Mouse (Mus musculus): ENCODE measurements around the gene Dnaja3. TPM values are rescaled to one million over a fixed set of nuclear protein-coding genes. Genes with fewer than 3 reads are reported as not detected.
A peak's percentile ranks its signal among the peaks of the same experiment; 100 is the strongest.

Dnaja3 gene
- polyA plus RNA-seq, 1 experiment = 18.3 TPM

DNA sequence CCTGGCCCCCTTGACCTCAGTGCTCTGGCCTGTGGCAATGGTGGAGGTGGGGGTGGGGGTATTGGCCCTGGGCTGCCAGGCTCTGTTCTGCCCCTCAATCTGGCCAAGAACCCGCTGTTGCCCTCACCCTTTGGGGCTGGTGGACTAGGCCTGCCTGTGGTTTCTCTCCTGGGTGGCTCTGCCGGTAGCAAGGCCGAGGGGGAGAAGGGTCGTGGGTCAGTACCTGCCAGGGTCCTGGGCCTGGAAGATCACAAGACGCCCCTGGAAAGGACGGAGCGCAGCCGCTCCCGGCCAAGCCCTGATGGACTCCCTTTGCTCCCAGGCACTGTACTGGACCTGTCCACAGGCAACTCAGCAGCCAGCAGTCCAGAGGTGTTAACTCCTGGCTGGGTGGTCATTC, 26.1 kb upstream of the Dnaja3 start:
- no peak overlapping the region for H3K27ac ChIP-seq (ENCODE audit: control insufficient read depth, insufficient read depth, low read length)
- H3K4me1 ChIP-seq (replicated peaks; ENCODE audit: control insufficient read depth, insufficient read depth, low read length) = no peaks in the 10 kb centered on the region
- H3K36me3 ChIP-seq (ENCODE audit: control insufficient read depth, insufficient read depth, low read length) = peaks cover 7% of the 10 kb centered on the region; the same call in 1 of the 2 replicates
- no peaks in the 10 kb centered on the region for H3K27me3 ChIP-seq (ENCODE audit: control insufficient read depth, insufficient read depth, low read length)
- 99% methylated on average over 9 of the region's 9 CpGs for WGBS
- no peak for DNase-seq
- H3K4me3 ChIP-seq (ENCODE audit: control insufficient read depth, insufficient read depth, low read length) = no peak overlapping the region
- TF ChIP-seq POLR2A (IDR thresholded peaks at IDR 0.05; ENCODE audit: control insufficient read depth, extremely low read depth, insufficient read depth, low read length, poor library complexity) (no peak), CTCF (IDR thresholded peaks at IDR 0.05; ENCODE audit: borderline replicate concordance, control insufficient read depth, extremely low read depth, insufficient read depth, low read length, poor library complexity) (no peak)

DNA sequence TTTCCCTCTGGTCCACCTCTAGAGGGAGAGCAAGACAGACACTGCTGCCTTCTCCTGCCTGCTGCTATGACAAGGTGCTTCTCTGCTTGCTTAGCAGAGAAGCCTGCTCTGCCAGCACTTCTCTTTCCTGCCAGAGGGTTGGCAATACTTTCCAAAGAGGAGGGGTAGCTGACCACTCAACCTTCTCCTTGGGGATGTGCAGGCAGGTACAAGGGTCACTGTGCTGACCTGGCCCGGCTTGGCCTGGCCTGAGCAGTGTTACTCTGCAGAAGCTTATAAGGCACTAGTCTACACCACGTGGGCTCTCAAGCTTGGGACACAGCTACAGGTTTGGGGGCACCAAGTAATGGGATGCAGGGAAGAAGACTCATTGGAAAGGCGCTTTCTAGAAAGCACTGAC, 25.1 kb upstream of the Dnaja3 start:
- TF ChIP-seq POLR2A (IDR thresholded peaks at IDR 0.05; ENCODE audit: control insufficient read depth, extremely low read depth, insufficient read depth, low read length, poor library complexity) (no peak), CTCF (IDR thresholded peaks at IDR 0.05; ENCODE audit: borderline replicate concordance, control insufficient read depth, extremely low read depth, insufficient read depth, low read length, poor library complexity) (no peak)

DNA sequence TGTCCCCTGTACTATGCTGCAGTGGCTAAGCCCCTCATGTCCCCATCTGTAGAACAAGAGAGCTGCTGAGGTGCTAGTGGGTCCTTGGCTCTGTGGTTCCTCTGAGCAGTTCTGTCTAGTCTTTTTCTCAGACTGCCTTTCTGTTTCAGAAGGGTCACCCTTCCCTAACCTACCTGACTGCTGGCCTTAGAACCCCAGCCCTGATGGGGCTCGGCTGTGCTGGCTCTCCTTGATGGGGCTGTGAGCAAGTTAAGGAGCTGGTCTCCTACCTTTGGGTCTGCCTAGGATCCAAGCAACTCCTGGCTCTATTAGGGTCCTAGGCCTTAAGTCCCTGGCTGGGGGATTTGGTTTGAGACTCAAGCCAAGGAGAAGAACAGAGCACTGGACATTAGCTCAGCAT, 24.5 kb upstream of the Dnaja3 start:
- WGBS = 87% methylated on average over 1 of the region's 1 CpGs
- no peaks in the 10 kb centered on the region for H3K4me1 ChIP-seq (replicated peaks; ENCODE audit: control insufficient read depth, insufficient read depth, low read length)
- H3K4me3 ChIP-seq (ENCODE audit: control insufficient read depth, insufficient read depth, low read length) = no peak overlapping the region
- TF ChIP-seq POLR2A (IDR thresholded peaks at IDR 0.05; ENCODE audit: control insufficient read depth, extremely low read depth, insufficient read depth, low read length, poor library complexity) = no peak
- TF ChIP-seq CTCF (IDR thresholded peaks at IDR 0.05; ENCODE audit: borderline replicate concordance, control insufficient read depth, extremely low read depth, insufficient read depth, low read length, poor library complexity) = no peak
- H3K27me3 ChIP-seq (ENCODE audit: control insufficient read depth, insufficient read depth, low read length) = no peaks in the 10 kb centered on the region
- no peak for DNase-seq
- no peak overlapping the region for H3K27ac ChIP-seq (ENCODE audit: control insufficient read depth, insufficient read depth, low read length)
- peaks cover 7% of the 10 kb centered on the region; the same call in 1 of the 2 replicates for H3K36me3 ChIP-seq (ENCODE audit: control insufficient read depth, insufficient read depth, low read length)

More for the DNA sequence above, 25.1 kb upstream of the Dnaja3 start:
- DNase-seq = no peak
- Histone ChIP-seq H3K27ac (ENCODE audit: control insufficient read depth, insufficient read depth, low read length) (no peak overlapping the region), H3K4me3 (ENCODE audit: control insufficient read depth, insufficient read depth, low read length) (no peak overlapping the region), H3K27me3 (ENCODE audit: control insufficient read depth, insufficient read depth, low read length) (no peaks in the 10 kb centered on the region), H3K36me3 (ENCODE audit: control insufficient read depth, insufficient read depth, low read length) (peaks cover 7% of the 10 kb centered on the region; the same call in 1 of the 2 replicates), H3K4me1 (replicated peaks; ENCODE audit: control insufficient read depth, insufficient read depth, low read length) (no peaks in the 10 kb centered on the region)
- 93% methylated on average over 3 of the region's 3 CpGs for WGBS

DNA sequence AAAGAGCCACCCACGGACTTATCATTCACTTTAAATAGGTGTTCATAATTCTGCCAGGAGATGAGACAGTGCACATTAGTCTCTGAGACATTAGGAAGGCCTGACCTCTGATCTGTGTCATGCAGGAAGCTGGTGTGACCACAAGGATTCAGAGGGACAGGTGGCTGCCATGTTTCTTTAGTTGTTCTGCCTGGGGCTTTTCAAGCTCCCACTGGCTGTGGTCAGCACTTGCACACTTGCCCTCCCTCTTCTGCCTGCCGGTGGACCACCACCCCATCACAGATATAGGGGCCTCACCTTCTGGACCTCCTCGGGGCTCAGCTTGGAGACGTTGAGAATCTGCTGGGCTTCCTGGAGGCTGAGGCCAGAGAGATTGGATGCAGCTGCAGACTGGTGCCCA, 23.0 kb upstream of the Dnaja3 start:
- Histone ChIP-seq H3K27me3 (ENCODE audit: control insufficient read depth, insufficient read depth, low read length) (no peaks in the 10 kb centered on the region), H3K4me3 (ENCODE audit: control insufficient read depth, insufficient read depth, low read length) (no peak overlapping the region), H3K4me1 (replicated peaks; ENCODE audit: control insufficient read depth, insufficient read depth, low read length) (no peaks in the 10 kb centered on the region), H3K36me3 (ENCODE audit: control insufficient read depth, insufficient read depth, low read length) (peaks cover 7% of the 10 kb centered on the region; the same call in 1 of the 2 replicates), H3K27ac (ENCODE audit: control insufficient read depth, insufficient read depth, low read length) (no peak overlapping the region)
- WGBS = 45% methylated on average over 4 of the region's 4 CpGs
- no peak for TF ChIP-seq POLR2A (IDR thresholded peaks at IDR 0.05; ENCODE audit: control insufficient read depth, extremely low read depth, insufficient read depth, low read length, poor library complexity)
- TF ChIP-seq CTCF (IDR thresholded peaks at IDR 0.05; ENCODE audit: borderline replicate concordance, control insufficient read depth, extremely low read depth, insufficient read depth, low read length, poor library complexity) = no peak
- no peak for DNase-seq

DNA sequence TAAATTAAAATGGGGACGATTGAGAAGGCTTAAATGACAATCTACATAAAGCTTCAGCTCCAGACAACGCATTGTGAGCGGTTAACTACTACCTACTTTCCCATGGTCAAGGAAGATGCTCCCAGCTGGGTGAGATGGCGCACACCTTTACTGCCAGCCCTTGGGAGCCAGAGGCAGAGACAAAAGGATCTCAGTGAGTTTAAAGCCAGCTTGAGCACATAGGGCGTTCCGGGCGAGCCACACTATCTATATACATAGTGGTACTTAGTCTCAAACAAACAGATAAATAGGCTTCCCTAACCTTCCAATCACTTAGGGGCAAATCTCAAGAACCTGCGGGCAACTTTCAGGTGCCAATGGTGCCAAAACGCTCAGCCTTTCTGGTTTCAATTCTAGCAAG, 15.7 kb upstream of the Dnaja3 start:
- peaks cover 15% of the 10 kb centered on the region for H3K4me1 ChIP-seq (replicated peaks; ENCODE audit: control insufficient read depth, insufficient read depth, low read length)
- TF ChIP-seq CTCF (IDR thresholded peaks at IDR 0.05; ENCODE audit: borderline replicate concordance, control insufficient read depth, extremely low read depth, insufficient read depth, low read length, poor library complexity) = no peak
- no peak for TF ChIP-seq POLR2A (IDR thresholded peaks at IDR 0.05; ENCODE audit: control insufficient read depth, extremely low read depth, insufficient read depth, low read length, poor library complexity)
- DNase-seq = peak; percentile 11
- WGBS = 16% methylated on average over 9 of the region's 9 CpGs
- H3K36me3 ChIP-seq (ENCODE audit: control insufficient read depth, insufficient read depth, low read length) = peaks cover 10% of the 10 kb centered on the region; the same call in 1 of the 2 replicates
- H3K27me3 ChIP-seq (ENCODE audit: control insufficient read depth, insufficient read depth, low read length) = no peaks in the 10 kb centered on the region
- peak overlapping the region; percentile 92 for H3K4me3 ChIP-seq (ENCODE audit: control insufficient read depth, insufficient read depth, low read length)
- peak overlapping the region; percentile 12 for H3K27ac ChIP-seq (ENCODE audit: control insufficient read depth, insufficient read depth, low read length)

DNA sequence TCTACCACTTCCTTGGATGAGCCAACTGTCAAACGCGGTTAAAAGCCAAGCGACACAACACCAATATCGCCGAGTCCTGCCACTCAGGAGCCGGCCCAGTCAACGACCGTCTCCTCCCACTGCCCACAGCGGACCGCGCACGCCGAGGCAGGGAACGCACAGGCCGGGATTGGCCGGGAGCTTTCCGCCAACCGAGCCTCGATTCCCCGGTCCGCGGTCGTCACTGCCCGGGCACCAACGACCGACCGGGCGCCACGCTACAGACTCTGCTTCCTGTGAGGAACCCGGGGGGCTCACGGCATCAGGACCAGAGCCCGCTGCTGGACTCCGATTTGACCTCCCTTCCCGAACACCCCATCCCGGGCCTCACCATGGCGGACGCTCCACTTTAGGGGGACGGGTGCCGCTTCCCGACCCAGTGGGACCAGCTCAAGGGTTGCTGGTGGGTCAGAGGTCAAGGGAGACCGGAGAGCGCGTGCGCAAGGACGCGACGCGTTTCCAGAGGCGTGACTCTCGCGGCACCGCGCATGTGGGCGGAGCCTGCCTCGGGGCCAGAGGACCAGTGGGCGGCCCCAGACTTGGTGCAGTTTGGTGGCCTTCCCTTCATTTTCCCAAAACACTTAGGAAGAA, 15.2 kb upstream of the Dnaja3 start, which contains the start of gene Pam16:
Pam16 (minus strand) TSS at position 508 of the 630 bp plus-strand sequence.
- WGBS = under 1% methylated on average over 56 of the region's 56 CpGs
- DNase-seq = peak; percentile 89
- TF ChIP-seq POLR2A (IDR thresholded peaks at IDR 0.05; ENCODE audit: control insufficient read depth, extremely low read depth, insufficient read depth, low read length, poor library complexity) (0 out of 2 replicates have a peak, but pooled peaks have one; percentile 14), CTCF (IDR thresholded peaks at IDR 0.05; ENCODE audit: borderline replicate concordance, control insufficient read depth, extremely low read depth, insufficient read depth, low read length, poor library complexity) (no peak)

More for the DNA sequence above, 15.2 kb upstream of the Dnaja3 start, which contains the start of gene Pam16:
- Histone ChIP-seq H3K27me3 (ENCODE audit: control insufficient read depth, insufficient read depth, low read length) (no peaks in the 10 kb centered on the region), H3K36me3 (ENCODE audit: control insufficient read depth, insufficient read depth, low read length) (peaks cover 10% of the 10 kb centered on the region; the same call in 1 of the 2 replicates), H3K27ac (ENCODE audit: control insufficient read depth, insufficient read depth, low read length) (peak within 1 kb of the TSS; percentile 12), H3K4me1 (replicated peaks; ENCODE audit: control insufficient read depth, insufficient read depth, low read length) (peaks cover 15% of the 10 kb centered on the region), H3K4me3 (ENCODE audit: control insufficient read depth, insufficient read depth, low read length) (peak within 1 kb of the TSS; percentile 92)

Data from thymus, adult 2 months (tissue).